Mouse (Mus musculus) layer of hippocampus, postnatal 36 days (tissue): ENCODE measurements at regions not wholly inside any gene's neighbourhood (a gene's known extent, or its start where the extent isn't known, plus 50 kb on each side); places are given as distances from the start of the nearest gene placed in this dataset.

Source experiments
- DNase-seq, 2 experiments: peaks; one replicate each; pipeline ENCODE4 v3.0.0; 2022

- DNase-seq: no peak
Observed at GRCm38 (mm10) chrX:36249428-36249827, 53.7 kb downstream of the Zcchc12 start.

DNA sequence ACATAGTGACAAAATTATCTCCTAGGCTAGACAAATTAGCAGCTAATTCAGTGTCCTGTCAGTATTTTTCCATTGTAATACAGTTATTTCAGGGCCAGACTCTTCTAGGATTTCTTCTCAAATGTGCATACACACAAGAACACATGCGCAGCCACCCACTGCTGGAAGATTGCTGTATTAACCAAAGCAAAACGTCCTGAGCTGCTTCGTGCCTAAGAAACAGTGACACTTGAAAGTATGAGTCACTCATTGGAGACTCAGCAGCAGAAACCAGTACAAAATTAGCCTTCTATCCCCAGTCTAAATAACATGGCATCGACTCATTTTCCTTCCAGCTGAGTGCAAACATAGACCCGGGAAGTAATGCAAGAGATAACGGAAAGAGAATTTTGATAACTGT lies 59.2 kb downstream of the Zcchc12 start:
- peak in 1 of 2 experiments; percentile 3 for DNase-seq

DNA sequence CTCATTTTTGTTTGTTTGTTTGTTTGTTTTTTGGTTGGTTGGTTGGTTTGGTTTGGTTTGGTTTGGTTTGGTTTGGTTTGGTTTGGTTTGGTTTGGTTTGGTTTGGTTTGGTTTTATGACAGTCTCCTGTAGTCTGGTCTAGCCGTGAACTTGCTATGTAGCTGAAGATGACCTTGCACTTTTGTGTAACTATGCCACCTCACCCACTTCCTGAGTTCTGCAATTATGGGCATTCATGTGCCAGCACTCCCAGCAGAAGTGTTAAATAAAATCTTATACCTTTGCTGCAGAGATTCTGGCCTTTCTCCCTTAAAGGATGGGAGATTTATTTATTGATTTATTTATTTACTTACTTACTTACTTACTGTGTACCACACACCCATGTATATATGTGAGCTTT lies 51.5 kb upstream of the Lonrf3 start:
- no peak for DNase-seq
